Mouse (Mus musculus) spleen, embryonic (tissue): ENCODE measurements around the gene Dnm2.
"Not testable (repeated sequence)": the region's sequence is repeated elsewhere in the genome, so short reads cannot be mapped to it uniquely, and the experiment has no call there.

Experiments used
- CTCF ChIA-PET: fragments of 350-600 bp; sonication (Branson Sonifier 250); formaldehyde crosslinking; loops from one replicate; lab custom pipeline; 2022; lab: Charles Lee

The Dnm2 gene

DNA sequence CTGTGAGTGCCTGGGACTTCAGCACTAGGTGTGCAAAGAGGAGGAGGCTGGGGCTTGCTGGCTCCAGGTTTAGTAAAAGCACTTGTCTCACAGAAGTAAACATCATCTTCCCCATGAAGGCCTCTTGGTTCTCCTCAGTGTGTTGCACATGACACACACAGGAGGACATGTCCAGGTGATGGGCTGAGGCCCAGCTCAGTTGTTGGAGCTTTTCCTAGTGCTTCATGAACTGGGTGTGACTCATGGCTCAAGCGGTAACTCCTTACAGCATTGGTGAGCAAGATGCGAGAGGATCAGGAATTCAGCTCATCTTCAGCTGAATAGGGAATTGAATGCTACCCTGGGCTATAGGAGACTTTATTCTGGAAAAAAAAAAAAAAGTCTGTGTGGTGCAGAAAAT lies 73.0 kb downstream of the Dnm2 start:
- CTCF ChIA-PET, result interaction anchor here (0.7 to 0.8 kb wide), 2 partner anchors 8 to 307 kb away, joined by 4 to 8 read pairs; no protein-coding TSS in a partner anchor

DNA sequence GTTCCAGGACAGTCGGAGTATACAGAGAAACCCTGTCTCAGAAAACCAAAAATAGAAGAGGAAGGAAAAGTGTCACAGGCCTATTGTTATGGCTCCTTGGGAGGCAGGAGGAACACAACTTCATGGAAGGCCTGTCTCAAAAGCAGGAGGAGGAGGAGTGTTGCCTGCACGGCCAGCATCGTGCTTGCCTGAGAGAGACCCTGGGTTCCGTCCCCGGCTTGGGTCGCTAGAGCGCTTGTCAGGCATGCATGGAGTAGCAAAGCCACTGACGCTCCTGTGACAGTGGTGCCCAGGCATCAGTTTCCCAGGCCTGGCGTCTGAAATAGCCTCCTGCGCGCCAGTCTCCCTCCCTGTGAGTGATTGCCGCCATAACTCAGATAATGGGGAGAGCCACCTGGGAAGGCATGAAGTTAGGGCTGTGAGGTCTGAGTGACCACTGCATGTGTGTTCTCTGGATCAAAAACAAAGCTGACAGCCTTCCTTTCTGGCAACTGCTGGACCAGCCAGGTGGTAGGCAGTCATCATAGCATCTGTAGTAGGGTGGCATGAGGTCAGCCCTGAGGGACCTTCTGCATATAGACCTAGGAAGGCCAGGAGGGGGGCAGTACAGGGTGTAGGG lies 73.7 kb downstream of the Dnm2 start:
- CTCF ChIA-PET, result no interaction called here

GRCm38 (mm10) chr9:21503352-21503751 lies 78.6 kb downstream of the Dnm2 start:
- CTCF ChIA-PET, result interaction anchor here (0.6 kb wide), 1 partner anchor 919 kb away, joined by 3 read pairs; no protein-coding TSS in a partner anchor

GRCm38 (mm10) chr9:21505767-21506166 lies 81.1 kb downstream of the Dnm2 start:
- CTCF ChIA-PET, result no interaction called here

- CTCF ChIA-PET, result no interaction called here
These were observed 83.2 kb downstream of the Dnm2 start for GRCm38 (mm10) chr9:21507753-21508430.

GRCm38 (mm10) chr9:21508871-21509404 lies 84.2 kb downstream of the Dnm2 start:
- CTCF ChIA-PET, result no interaction called here

DNA sequence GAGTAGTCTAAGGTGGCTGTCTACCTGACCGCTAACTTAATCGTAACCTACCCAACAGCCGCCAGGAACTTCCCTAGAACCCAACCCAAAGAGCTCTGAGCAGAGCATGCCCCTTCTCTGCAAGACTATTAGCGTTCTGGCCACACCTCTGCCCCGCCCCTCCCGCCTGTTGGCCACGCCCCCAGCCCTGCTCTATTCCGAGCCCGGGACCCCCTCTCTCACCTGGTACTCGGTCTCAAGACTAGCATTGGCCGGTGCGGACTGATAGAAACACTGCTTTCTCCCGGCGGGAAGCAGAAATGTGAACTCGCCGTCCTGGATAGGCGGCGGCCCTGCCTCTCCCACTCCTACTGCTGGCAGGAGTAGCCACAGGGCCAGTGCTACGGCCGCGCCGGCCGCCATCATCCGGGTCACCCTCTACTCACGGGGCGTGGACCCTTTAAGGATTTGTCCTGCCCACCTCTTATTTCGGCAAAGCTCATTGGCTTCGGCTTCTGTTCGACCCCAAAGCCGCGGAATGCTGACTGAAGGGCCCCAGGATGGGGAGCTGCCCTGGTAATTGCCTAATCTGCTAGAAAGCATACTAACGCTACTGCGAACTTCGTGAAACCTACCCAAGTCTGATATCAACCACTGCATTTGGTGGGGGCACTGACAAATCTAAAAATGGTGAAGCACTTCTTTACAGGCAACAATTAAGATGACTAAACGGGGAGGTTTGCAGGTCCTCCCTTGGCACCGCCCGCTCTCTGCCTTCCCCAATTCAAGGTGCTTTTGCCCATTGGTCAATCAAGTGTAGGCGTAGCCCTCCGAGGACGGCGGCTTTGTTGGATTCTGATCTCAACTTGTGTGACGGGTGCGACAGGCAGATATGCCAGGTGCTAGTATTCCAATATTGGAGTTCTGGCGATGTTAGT lies 85.3 kb downstream of the Dnm2 start, which contains the start of gene Tmed1:
Gene Tmed1, minus strand, starts transcription at position 481 of the 917 bp plus-strand sequence.
- CTCF ChIA-PET, result no interaction called here

GRCm38 (mm10) chr9:21510689-21511015 lies 85.9 kb downstream of the Dnm2 start:
- CTCF ChIA-PET, result no interaction called here

GRCm38 (mm10) chr9:21511052-21511451 lies 86.3 kb downstream of the Dnm2 start:
- CTCF ChIA-PET, result interaction anchor here (0.7 kb wide), 1 partner anchor 593 kb away, joined by 5 read pairs; no protein-coding TSS in a partner anchor

- CTCF ChIA-PET, result no interaction called here
These were observed 88.8 kb downstream of the Dnm2 start for GRCm38 (mm10) chr9:21513466-21513865.

GRCm38 (mm10) chr9:21517947-21518495 lies 93.3 kb downstream of the Dnm2 start:
- CTCF ChIA-PET, result interaction anchor here (0.7 kb wide), 1 partner anchor 119 kb away, joined by 12 read pairs; no protein-coding TSS in a partner anchor

- CTCF ChIA-PET, result not testable (repeated sequence)
These were observed 94.0 kb downstream of the Dnm2 start for GRCm38 (mm10) chr9:21518690-21519089.

- CTCF ChIA-PET, result interaction anchor here (0.8 kb wide), 1 partner anchor 66 kb away, joined by 3 read pairs; no protein-coding TSS in a partner anchor
These were observed 100.6 kb downstream of the Dnm2 start for GRCm38 (mm10) chr9:21525142-21525936.

- CTCF ChIA-PET, result interaction anchor here (0.8 kb wide), 1 partner anchor 65 kb away, joined by 3 read pairs; no protein-coding TSS in a partner anchor
These were observed 101.4 kb downstream of the Dnm2 start, which contains the start of gene AB124611 for GRCm38 (mm10) chr9:21525937-21526633. Gene AB124611 (plus strand): TSS chr9:21526176.

DNA sequence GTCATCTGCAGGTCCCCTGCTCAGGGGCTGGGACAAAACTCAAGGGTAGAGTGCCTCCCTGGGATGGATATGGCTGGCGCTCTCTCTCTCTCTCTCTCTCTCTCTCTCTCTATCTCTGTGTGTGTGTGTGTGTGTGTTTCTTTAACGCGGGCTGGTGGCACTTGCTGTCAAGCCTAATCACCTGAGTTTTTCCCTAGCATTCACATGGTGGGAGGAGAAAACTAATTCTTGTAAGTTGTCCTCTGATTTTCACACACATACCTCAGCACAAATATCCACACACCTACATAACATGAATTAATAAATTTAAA lies 101.9 kb downstream of the Dnm2 start:
- CTCF ChIA-PET, result no interaction called here

- CTCF ChIA-PET, result interaction anchor here (0.6 kb wide), 1 partner anchor 229 kb away, joined by 3 read pairs; no protein-coding TSS in a partner anchor
These were observed 102.5 kb downstream of the Dnm2 start for GRCm38 (mm10) chr9:21527100-21527801.

DNA sequence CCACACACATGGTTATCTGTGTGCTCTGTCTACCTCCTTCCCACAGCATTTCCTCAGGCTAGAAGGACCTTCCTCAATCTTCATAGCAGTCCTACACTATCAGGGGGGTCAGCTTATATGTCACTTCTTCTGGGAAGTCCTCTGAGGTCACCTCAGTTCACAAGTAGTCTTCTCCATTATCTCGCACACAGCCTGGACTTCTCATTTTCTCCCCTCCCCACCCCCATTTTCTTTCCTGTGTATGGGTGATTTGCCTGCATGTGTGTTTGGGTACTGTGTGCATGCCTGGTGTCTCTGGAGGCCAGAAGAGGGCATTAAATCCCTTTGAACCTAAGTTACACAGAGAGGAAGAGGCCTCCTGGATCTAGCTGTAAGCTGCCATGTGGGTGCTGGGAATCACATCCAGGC lies 103.2 kb downstream of the Dnm2 start:
- CTCF ChIA-PET, result no interaction called here

DNA sequence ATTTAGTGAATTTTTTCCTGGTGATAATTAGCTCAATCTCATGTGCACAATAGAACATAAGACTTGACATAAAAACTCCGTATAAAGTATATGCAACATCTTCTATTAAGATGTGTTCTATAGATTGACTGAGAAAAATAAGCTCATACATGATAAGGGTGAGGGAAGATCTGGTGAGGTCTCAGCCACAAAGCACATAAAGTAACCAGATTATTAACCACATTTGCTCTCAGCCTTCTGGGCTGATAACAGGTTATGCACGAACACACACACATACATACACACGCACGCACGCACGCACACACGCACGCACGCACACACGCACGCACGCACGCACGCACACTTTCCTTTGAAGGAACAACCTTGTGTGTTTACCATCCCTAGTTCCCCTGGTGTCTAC lies 111.8 kb downstream of the Dnm2 start:
- CTCF ChIA-PET, result interaction anchor here (0.6 kb wide), 1 partner anchor 14 kb away, joined by 3 read pairs; no protein-coding TSS in a partner anchor

DNA sequence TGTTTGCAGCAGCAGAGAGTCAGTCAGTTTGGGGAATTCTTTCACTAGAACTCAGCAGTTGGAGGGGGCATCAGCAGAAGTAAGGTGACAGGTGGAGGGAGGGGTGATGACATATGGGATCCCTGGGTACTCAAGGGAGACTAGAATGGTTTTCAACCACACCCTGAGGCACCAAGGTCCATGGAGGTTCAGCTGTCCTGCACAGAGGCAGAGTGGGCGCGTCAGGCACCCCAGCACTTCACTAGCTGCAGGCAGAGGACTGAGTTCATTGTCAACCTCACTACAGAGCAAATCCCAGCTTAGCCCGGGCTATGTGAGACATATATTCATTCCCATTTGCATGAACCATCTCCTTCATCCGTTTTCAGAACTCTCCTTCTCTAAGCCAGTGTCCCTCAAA lies 112.3 kb downstream of the Dnm2 start:
- CTCF ChIA-PET, result interaction anchor here (0.7 kb wide), 1 partner anchor 10 kb away, joined by 4 read pairs; the partner anchor contains the start of gene Carm1
